Mouse (Mus musculus) kidney, embryonic 16.5 days (tissue): ENCODE results near the gene Scfd2. TPM values are rescaled to one million over a fixed set of nuclear protein-coding genes. Genes with fewer than 3 reads are reported as not detected.
A peak's percentile ranks its signal among the peaks of the same experiment; 100 is the strongest.

Experiments
- ATAC-seq: fragments of 200-750 bp; cut with Nextera tagmentation; 2 replicates; pipeline ENCODE4 v1.8.0; 2017; ENCODE audit warnings: moderate TSS enrichment; ENCODE audit not compliant: low FRiP score, low TSS enrichment
- H3K27ac ChIP-seq: fragments of 300-500 bp; sonication (generic); 2 replicates; pipeline ENCODE4 v1.5.1; 2014; ENCODE audit warnings: low read length
- H3K27me3 ChIP-seq: fragments of 300-500 bp; sonication (generic); 2 replicates; pipeline ENCODE4 v1.6.1; 2014; ENCODE audit warnings: low read length, control low read depth, mixed read lengths; ENCODE audit not compliant: insufficient read depth
- H3K36me3 ChIP-seq: fragments of 300-500 bp; sonication (generic); 2 replicates; pipeline ENCODE4 v1.6.1; 2014; ENCODE audit warnings: low read length, control low read depth, mixed read lengths; ENCODE audit not compliant: insufficient read depth
- H3K4me1 ChIP-seq: fragments of 300-500 bp; sonication (generic); 2 replicates; pipeline ENCODE4 v1.6.1; 2014; ENCODE audit warnings: low read length, control low read depth, mixed read lengths; ENCODE audit not compliant: insufficient read depth
- H3K4me2 ChIP-seq: fragments of 300-500 bp; sonication (generic); replicated peaks from 2 replicates; pipeline ENCODE4 v1.6.1; 2014; ENCODE audit warnings: low read depth, low read length
- H3K4me3 ChIP-seq: fragments of 300-500 bp; sonication (generic); 2 replicates; pipeline ENCODE4 v1.5.1; 2014; ENCODE audit warnings: mild to moderate bottlenecking, low read length
- H3K9ac ChIP-seq: fragments of 300-500 bp; sonication (generic); replicated peaks from 2 replicates; pipeline ENCODE4 v1.6.1; 2014; ENCODE audit warnings: low read length
- H3K9me3 ChIP-seq: fragments of 300-500 bp; sonication (generic); 2 replicates; pipeline ENCODE4 v1.6.1; 2016; ENCODE audit warnings: low read length, control low read depth
- WGBS: fragments of 180-500 bp; shearing (Covaris S2); extraction: QIAGEN DNeasy Blood & Tissue Kit; methylation state at CpG from one replicate; pipeline ENCODE4 v1.1.7; 2014; 5-methylcytosine and 5-hydroxymethylcytosine counted together
- polyA plus RNA-seq: library from polyadenylated mRNA; unstranded; fragments of >200 nt; fragmentation: Nextera tagmentation; extraction: Ambion mirVana; gene quantifications from 2 replicates; pipeline ENCODE4 v1.2.1, GENCODE M21; 2015

Gene Scfd2
- polyA plus RNA-seq, 1 experiment from 2014 or later: 17.9 TPM

GRCm38 (mm10) chr5:74388101-74388500, 143.5 kb downstream of the Scfd2 start:
- Histone ChIP-seq H3K36me3 (no peaks in the 10 kb centered on the region), H3K27me3 (no peaks in the 10 kb centered on the region), H3K4me3 (no peak overlapping the region), H3K27ac (peak overlapping the region; percentile 75), H3K4me1 (peaks cover 20% of the 10 kb centered on the region), H3K9ac (no peak overlapping the region), H3K9me3 (no peaks in the 10 kb centered on the region), H3K4me2 (no peak overlapping the region)
- 51% methylated on average over 6 of the region's 6 CpGs for WGBS
- no peak for ATAC-seq

- Histone ChIP-seq H3K4me2 (no peak overlapping the region), H3K27ac (no peak overlapping the region), H3K36me3 (no peaks in the 10 kb centered on the region), H3K27me3 (no peaks in the 10 kb centered on the region), H3K9me3 (no peaks in the 10 kb centered on the region), H3K4me1 (peaks cover 20% of the 10 kb centered on the region), H3K9ac (no peak overlapping the region), H3K4me3 (no peak overlapping the region)
- WGBS: 29% methylated on average over 1 of the region's 1 CpGs
- ATAC-seq: no peak
These were observed 144.2 kb downstream of the Scfd2 start for GRCm38 (mm10) chr5:74387143-74387886.

GRCm38 (mm10) chr5:74380045-74380444, 151.5 kb downstream of the Scfd2 start:
- Histone ChIP-seq H3K27me3 (no peaks in the 10 kb centered on the region), H3K4me2 (no peak overlapping the region), H3K4me1 (0 out of 2 replicates have a peak, but pooled peaks cover 3% of the 10 kb centered on the region), H3K9me3 (no peaks in the 10 kb centered on the region), H3K27ac (no peak overlapping the region), H3K36me3 (no peaks in the 10 kb centered on the region), H3K9ac (no peak overlapping the region), H3K4me3 (no peak overlapping the region)
- WGBS: 66% methylated on average over 5 of the region's 5 CpGs
- no peak for ATAC-seq

GRCm38 (mm10) chr5:74366710-74367101, 164.9 kb downstream of the Scfd2 start:
- Histone ChIP-seq H3K4me1 (peaks cover 26% of the 10 kb centered on the region), H3K4me2 (no peak overlapping the region), H3K36me3 (no peaks in the 10 kb centered on the region), H3K9me3 (no peaks in the 10 kb centered on the region), H3K27ac (peak overlapping the region; percentile 58; the same call in 1 of the 2 replicates), H3K27me3 (no peaks in the 10 kb centered on the region), H3K4me3 (no peak overlapping the region), H3K9ac (no peak overlapping the region)
- WGBS: 74% methylated on average over 9 of the region's 9 CpGs
- no peak for ATAC-seq

- Histone ChIP-seq H3K27me3 (no peaks in the 10 kb centered on the region), H3K9me3 (no peaks in the 10 kb centered on the region), H3K4me3 (no peak overlapping the region), H3K9ac (no peak overlapping the region), H3K36me3 (no peaks in the 10 kb centered on the region), H3K4me2 (no peak overlapping the region), H3K27ac (peak overlapping the region; percentile 58; the same call in 1 of the 2 replicates), H3K4me1 (peaks cover 26% of the 10 kb centered on the region)
- WGBS: 21% methylated on average over 4 of the region's 4 CpGs
- peak; percentile 86 for ATAC-seq
These were observed 165.4 kb downstream of the Scfd2 start for GRCm38 (mm10) chr5:74365984-74366709.

- no peak overlapping the region for H3K9ac ChIP-seq
- H3K27ac ChIP-seq: 0 out of 2 replicates have a peak overlapping the region, but pooled peaks have one; percentile 63
- no peaks in the 10 kb centered on the region for H3K9me3 ChIP-seq
- peaks cover 26% of the 10 kb centered on the region for H3K4me1 ChIP-seq
- 0 out of 2 replicates have a peak, but pooled peaks have one; percentile 66 for ATAC-seq
- H3K36me3 ChIP-seq: no peaks in the 10 kb centered on the region
- H3K4me2 ChIP-seq: no peak overlapping the region
- no peaks in the 10 kb centered on the region for H3K27me3 ChIP-seq
- WGBS: 31% methylated on average over 6 of the region's 6 CpGs
- no peak overlapping the region for H3K4me3 ChIP-seq
These were observed 166.2 kb downstream of the Scfd2 start for GRCm38 (mm10) chr5:74365408-74365807.

- no peak overlapping the region for H3K4me2 ChIP-seq
- H3K27ac ChIP-seq: no peak overlapping the region
- no peaks in the 10 kb centered on the region for H3K9me3 ChIP-seq
- H3K4me3 ChIP-seq: no peak overlapping the region
- 6% methylated on average over 1 of the region's 1 CpGs for WGBS
- H3K9ac ChIP-seq: no peak overlapping the region
- no peak for ATAC-seq
- H3K4me1 ChIP-seq: peaks cover 26% of the 10 kb centered on the region
- H3K36me3 ChIP-seq: no peaks in the 10 kb centered on the region
- no peaks in the 10 kb centered on the region for H3K27me3 ChIP-seq
These were observed 168.3 kb downstream of the Scfd2 start for GRCm38 (mm10) chr5:74363296-74363695.

- H3K9ac ChIP-seq: no peak overlapping the region
- H3K4me3 ChIP-seq: no peak overlapping the region
- no peak overlapping the region for H3K27ac ChIP-seq
- H3K9me3 ChIP-seq: no peaks in the 10 kb centered on the region
- H3K4me1 ChIP-seq: peaks cover 24% of the 10 kb centered on the region
- WGBS: 21% methylated on average over 5 of the region's 5 CpGs
- no peaks in the 10 kb centered on the region for H3K27me3 ChIP-seq
- no peaks in the 10 kb centered on the region for H3K36me3 ChIP-seq
- ATAC-seq: no peak
- H3K4me2 ChIP-seq: no peak overlapping the region
These were observed 170.0 kb downstream of the Scfd2 start for GRCm38 (mm10) chr5:74361531-74361930.

GRCm38 (mm10) chr5:74358033-74358432, 173.5 kb downstream of the Scfd2 start:
- Histone ChIP-seq H3K4me2 (no peak overlapping the region), H3K9me3 (no peaks in the 10 kb centered on the region), H3K4me3 (no peak overlapping the region), H3K27ac (no peak overlapping the region), H3K36me3 (no peaks in the 10 kb centered on the region), H3K9ac (no peak overlapping the region), H3K4me1 (peaks cover 8% of the 10 kb centered on the region), H3K27me3 (no peaks in the 10 kb centered on the region)
- WGBS: 85% methylated on average over 8 of the region's 8 CpGs
- ATAC-seq: no peak
